Mouse (Mus musculus): ENCODE measurements around the gene Nfkbil1. TPM values are rescaled to one million over a fixed set of nuclear protein-coding genes. Genes with fewer than 3 reads are reported as not detected.

Gene Nfkbil1
- polyA plus RNA-seq, 1 experiment from 2014 or later, result 2.3 TPM

- 81% methylated on average over 1 of the region's 1 CpGs for WGBS
- no peak for DNase-seq (ENCODE audit: low spot score)
Measured at GRCm38 (mm10) chr17:35267399-35268086, 32.0 kb upstream of the Nfkbil1 start.

GRCm38 (mm10) chr17:35263523-35263883 lies 27.9 kb upstream of the Nfkbil1 start:
- DNase-seq (ENCODE audit: low spot score), result peak; percentile 49
- under 1% methylated on average over 26 of the region's 31 CpGs for WGBS
- no peak overlapping the region for H3K27ac ChIP-seq (ENCODE audit: low read depth, low read length)

More at GRCm38 (mm10) chr17:35267399-35268086, 32.0 kb upstream of the Nfkbil1 start:
- no peaks in the 10 kb centered on the region for H3K36me3 ChIP-seq (ENCODE audit: control insufficient read depth, insufficient read depth, low read length)
- H3K27me3 ChIP-seq (ENCODE audit: control insufficient read depth, insufficient read depth, low read length), result 0 out of 2 replicates have a peak, but pooled peaks cover 2% of the 10 kb centered on the region
- no peaks in the 10 kb centered on the region for H3K4me1 ChIP-seq (replicated peaks; ENCODE audit: control insufficient read depth, insufficient read depth, low read length)
- no peak overlapping the region for H3K9ac ChIP-seq (ENCODE audit: low read depth, low read length)
- H3K4me3 ChIP-seq (ENCODE audit: low read depth, low read length), result no peak overlapping the region
- no peaks in the 10 kb centered on the region for H3K9me3 ChIP-seq (ENCODE audit: control insufficient read depth, low read length)
- H3K4me2 ChIP-seq (replicated peaks; ENCODE audit: low read depth, low read length), result no peak overlapping the region
- ATAC-seq (ENCODE audit: low FRiP score), result no peak
- H3K27ac ChIP-seq (ENCODE audit: low read depth, low read length), result no peak overlapping the region

GRCm38 (mm10) chr17:35262664-35263522 lies 27.3 kb upstream of the Nfkbil1 start, which contains the start of gene H2-D1:
H2-D1 (plus strand) TSS chr17:35262730.
- Histone ChIP-seq H3K27me3 (ENCODE audit: control insufficient read depth, insufficient read depth, low read length) (peaks cover 2% of the 10 kb centered on the region; the same call in 1 of the 2 replicates), H3K36me3 (ENCODE audit: control insufficient read depth, insufficient read depth, low read length) (no peaks in the 10 kb centered on the region), H3K4me3 (ENCODE audit: low read depth, low read length) (peak within 1 kb of the TSS; percentile 54), H3K4me2 (replicated peaks; ENCODE audit: low read depth, low read length) (peak within 1 kb of the TSS; percentile 87), H3K27ac (ENCODE audit: low read depth, low read length) (no peak within 1 kb of the TSS), H3K9me3 (ENCODE audit: control insufficient read depth, low read length) (no peaks in the 10 kb centered on the region), H3K4me1 (replicated peaks; ENCODE audit: control insufficient read depth, insufficient read depth, low read length) (no peaks in the 10 kb centered on the region), H3K9ac (ENCODE audit: low read depth, low read length) (peak within 1 kb of the TSS; percentile 53)
- WGBS, result 2% methylated on average over 61 of the region's 73 CpGs
- DNase-seq (ENCODE audit: low spot score) (peak; percentile 91), ATAC-seq (ENCODE audit: low FRiP score) (peak; percentile 92)

More at GRCm38 (mm10) chr17:35263523-35263883, 27.9 kb upstream of the Nfkbil1 start:
- peak overlapping the region; percentile 53 for H3K9ac ChIP-seq (ENCODE audit: low read depth, low read length)
- peak overlapping the region; percentile 87 for H3K4me2 ChIP-seq (replicated peaks; ENCODE audit: low read depth, low read length)
- H3K9me3 ChIP-seq (ENCODE audit: control insufficient read depth, low read length), result no peaks in the 10 kb centered on the region
- H3K4me1 ChIP-seq (replicated peaks; ENCODE audit: control insufficient read depth, insufficient read depth, low read length), result no peaks in the 10 kb centered on the region
- peak overlapping the region; percentile 54 for H3K4me3 ChIP-seq (ENCODE audit: low read depth, low read length)
- H3K27me3 ChIP-seq (ENCODE audit: control insufficient read depth, insufficient read depth, low read length), result peaks cover 2% of the 10 kb centered on the region; the same call in 1 of the 2 replicates
- ATAC-seq (ENCODE audit: low FRiP score), result peak; percentile 59
- H3K36me3 ChIP-seq (ENCODE audit: control insufficient read depth, insufficient read depth, low read length), result no peaks in the 10 kb centered on the region

GRCm38 (mm10) chr17:35261651-35262050 lies 26.1 kb upstream of the Nfkbil1 start:
- Histone ChIP-seq H3K36me3 (ENCODE audit: control insufficient read depth, insufficient read depth, low read length) (no peaks in the 10 kb centered on the region), H3K27me3 (ENCODE audit: control insufficient read depth, insufficient read depth, low read length) (peaks cover 2% of the 10 kb centered on the region; the same call in 1 of the 2 replicates), H3K4me2 (replicated peaks; ENCODE audit: low read depth, low read length) (no peak overlapping the region), H3K4me3 (ENCODE audit: low read depth, low read length) (no peak overlapping the region), H3K9ac (ENCODE audit: low read depth, low read length) (no peak overlapping the region), H3K27ac (ENCODE audit: low read depth, low read length) (no peak overlapping the region), H3K4me1 (replicated peaks; ENCODE audit: control insufficient read depth, insufficient read depth, low read length) (no peaks in the 10 kb centered on the region), H3K9me3 (ENCODE audit: control insufficient read depth, low read length) (no peaks in the 10 kb centered on the region)
- ATAC-seq (ENCODE audit: low FRiP score) (no peak), DNase-seq (ENCODE audit: low spot score) (no peak)
- WGBS, result 78% methylated on average over 13 of the region's 13 CpGs

- Histone ChIP-seq H3K27ac (ENCODE audit: low read depth, low read length) (no peak overlapping the region), H3K4me3 (ENCODE audit: low read depth, low read length) (no peak overlapping the region), H3K4me2 (replicated peaks; ENCODE audit: low read depth, low read length) (no peak overlapping the region), H3K36me3 (ENCODE audit: control insufficient read depth, insufficient read depth, low read length) (no peaks in the 10 kb centered on the region), H3K27me3 (ENCODE audit: control insufficient read depth, insufficient read depth, low read length) (peaks cover 2% of the 10 kb centered on the region; the same call in 1 of the 2 replicates), H3K9me3 (ENCODE audit: control insufficient read depth, low read length) (no peaks in the 10 kb centered on the region), H3K9ac (ENCODE audit: low read depth, low read length) (no peak overlapping the region), H3K4me1 (replicated peaks; ENCODE audit: control insufficient read depth, insufficient read depth, low read length) (no peaks in the 10 kb centered on the region)
- 82% methylated on average over 4 of the region's 4 CpGs for WGBS
- DNase-seq (ENCODE audit: low spot score), result no peak
- ATAC-seq (ENCODE audit: low FRiP score), result no peak
Measured at GRCm38 (mm10) chr17:35259621-35260020, 24.0 kb upstream of the Nfkbil1 start.

- H3K27ac ChIP-seq (ENCODE audit: low read depth, low read length), result no peak overlapping the region
- DNase-seq (ENCODE audit: low spot score) (no peak), ATAC-seq (ENCODE audit: low FRiP score) (no peak)
- H3K27me3 ChIP-seq (ENCODE audit: control insufficient read depth, insufficient read depth, low read length), result no peaks in the 10 kb centered on the region; the same call in 1 of the 2 replicates
- H3K4me1 ChIP-seq (replicated peaks; ENCODE audit: control insufficient read depth, insufficient read depth, low read length), result no peaks in the 10 kb centered on the region
- no peaks in the 10 kb centered on the region for H3K9me3 ChIP-seq (ENCODE audit: control insufficient read depth, low read length)
- no peak overlapping the region for H3K4me2 ChIP-seq (replicated peaks; ENCODE audit: low read depth, low read length)
- no peaks in the 10 kb centered on the region; the same call in 1 of the 2 replicates for H3K36me3 ChIP-seq (ENCODE audit: control insufficient read depth, insufficient read depth, low read length)
- no peak overlapping the region for H3K4me3 ChIP-seq (ENCODE audit: low read depth, low read length)
- no peak overlapping the region for H3K9ac ChIP-seq (ENCODE audit: low read depth, low read length)
- WGBS, result 67% methylated on average over 13 of the region's 14 CpGs
Measured at GRCm38 (mm10) chr17:35258492-35259478, 23.2 kb upstream of the Nfkbil1 start.

GRCm38 (mm10) chr17:35257824-35258491 lies 22.4 kb upstream of the Nfkbil1 start:
- ATAC-seq (ENCODE audit: low FRiP score) (no peak), DNase-seq (ENCODE audit: low spot score) (peak; percentile 94)
- no peak overlapping the region for H3K9ac ChIP-seq (ENCODE audit: low read depth, low read length)
- no peaks in the 10 kb centered on the region for H3K9me3 ChIP-seq (ENCODE audit: control insufficient read depth, low read length)
- no peaks in the 10 kb centered on the region; the same call in 1 of the 2 replicates for H3K27me3 ChIP-seq (ENCODE audit: control insufficient read depth, insufficient read depth, low read length)
- H3K4me2 ChIP-seq (replicated peaks; ENCODE audit: low read depth, low read length), result 0 out of 2 replicates have a peak overlapping the region, but pooled peaks have one; percentile 28
- H3K4me1 ChIP-seq (replicated peaks; ENCODE audit: control insufficient read depth, insufficient read depth, low read length), result no peaks in the 10 kb centered on the region
- 18% methylated on average over 17 of the region's 17 CpGs for WGBS
- H3K27ac ChIP-seq (ENCODE audit: low read depth, low read length), result no peak overlapping the region
- H3K36me3 ChIP-seq (ENCODE audit: control insufficient read depth, insufficient read depth, low read length), result no peaks in the 10 kb centered on the region; the same call in none of the 2 replicates
- H3K4me3 ChIP-seq (ENCODE audit: low read depth, low read length), result peak overlapping the region; percentile 16; the same call in 1 of the 2 replicates

All from hindbrain, embryonic 11.5 days (tissue).